Mouse (Mus musculus): ENCODE results near the gene Zmynd19.

Gene Zmynd19

GRCm38 (mm10) chr2:24949421-24950188 is at the start of gene Zmynd19:
Zmynd19 (plus strand) TSS chr2:24949792.
- in situ Hi-C loops (cut with MboI, MseI) = no loop called here

GRCm38 (mm10) chr2:24901055-24901454 is 48.5 kb upstream of the Zmynd19 start:
- in situ Hi-C loops (cut with MboI, MseI) = no loop called here

- in situ Hi-C loops (cut with MboI, MseI) = no loop called here
Measured at GRCm38 (mm10) chr2:24902999-24903398, 46.6 kb upstream of the Zmynd19 start.

GRCm38 (mm10) chr2:24904823-24905652 is 44.6 kb upstream of the Zmynd19 start:
- in situ Hi-C loops (cut with MboI, MseI) = no loop called here

GRCm38 (mm10) chr2:24905653-24906155 is 43.9 kb upstream of the Zmynd19 start:
- in situ Hi-C loops (cut with MboI, MseI) = no loop called here

GRCm38 (mm10) chr2:24910481-24910880 is 39.1 kb upstream of the Zmynd19 start:
- in situ Hi-C loops (cut with MboI, MseI) = no loop called here

GRCm38 (mm10) chr2:24912189-24912588 is 37.4 kb upstream of the Zmynd19 start:
- in situ Hi-C loops (cut with MboI, MseI) = no loop called here

GRCm38 (mm10) chr2:24912589-24912988 is 37.0 kb upstream of the Zmynd19 start:
- in situ Hi-C loops (cut with MboI, MseI) = no loop called here

- in situ Hi-C loops (cut with MboI, MseI) = no loop called here
Measured at GRCm38 (mm10) chr2:24914762-24915161, 34.8 kb upstream of the Zmynd19 start.

GRCm38 (mm10) chr2:24918930-24919838 is 30.4 kb upstream of the Zmynd19 start, which contains the start of gene Ehmt1:
Ehmt1 (minus strand) TSS chr2:24919614.
- in situ Hi-C loops (cut with MboI, MseI) = no loop called here

- in situ Hi-C loops (cut with MboI, MseI) = no loop called here
Measured at GRCm38 (mm10) chr2:24919839-24920175, 29.8 kb upstream of the Zmynd19 start.

GRCm38 (mm10) chr2:24923561-24923960 is 26.0 kb upstream of the Zmynd19 start:
- in situ Hi-C loops (cut with MboI, MseI) = no loop called here

- in situ Hi-C loops (cut with MboI, MseI) = no loop called here
Measured at GRCm38 (mm10) chr2:24925284-24925683, 24.3 kb upstream of the Zmynd19 start.

- in situ Hi-C loops (cut with MboI, MseI) = no loop called here
Measured at GRCm38 (mm10) chr2:24926345-24926964, 23.1 kb upstream of the Zmynd19 start.

GRCm38 (mm10) chr2:24926965-24927358 is 22.6 kb upstream of the Zmynd19 start:
- in situ Hi-C loops (cut with MboI, MseI) = no loop called here

- in situ Hi-C loops (cut with MboI, MseI) = no loop called here
Measured at GRCm38 (mm10) chr2:24927810-24928479, 21.6 kb upstream of the Zmynd19 start.

GRCm38 (mm10) chr2:24929119-24929518 is 20.5 kb upstream of the Zmynd19 start:
- in situ Hi-C loops (cut with MboI, MseI) = no loop called here

- in situ Hi-C loops (cut with MboI, MseI) = no loop called here
Measured at GRCm38 (mm10) chr2:24929593-24929992, 20.0 kb upstream of the Zmynd19 start.

GRCm38 (mm10) chr2:24934441-24934963 is 15.1 kb upstream of the Zmynd19 start:
- in situ Hi-C loops (cut with MboI, MseI) = no loop called here

- in situ Hi-C loops (cut with MboI, MseI) = no loop called here
Measured at GRCm38 (mm10) chr2:24935057-24935796, 14.4 kb upstream of the Zmynd19 start, which contains the start of gene Arrdc1. Arrdc1 (minus strand) TSS chr2:24935252.
